Mouse (Mus musculus) MEL (cell line): ENCODE results near the gene Sh2d1b2. TPM values are rescaled to one million over a fixed set of nuclear protein-coding genes. Genes with fewer than 3 reads are reported as not detected.

ENCODE experiments used
- DNase-seq: peaks from one replicate; pipeline ENCODE4 v3.0.0; 2011; ENCODE audit warnings: low read depth, low spot score
- H3K27ac ChIP-seq: 2 replicates; pipeline ENCODE4 v1.5.1; 2012; ENCODE audit warnings: low read depth, mild to moderate bottlenecking, control low read depth, low read length, moderate library complexity; ENCODE audit not compliant: control insufficient read depth
- H3K27me3 ChIP-seq, 2 experiments: fragments of 150-350 bp in 1 of 2; sonication (generic) in 1 of 2; 2 replicates each; pipeline ENCODE4 v1.6.1; 2012; ENCODE audit warnings: low read length in 2 of 2, mild to moderate bottlenecking in 2 of 2, improper control_type of control experiment in 1 of 2, moderate library complexity in 1 of 2; ENCODE audit not compliant: insufficient read depth in 2 of 2, control insufficient read depth in 1 of 2
- H3K36me3 ChIP-seq, 2 experiments: 2 replicates each; pipeline ENCODE4 v1.6.1; 2012 to 2014; ENCODE audit warnings: low read length in 2 of 2, improper control_type of control experiment in 1 of 2, inconsistent platforms in 1 of 2, mild to moderate bottlenecking in 1 of 2; ENCODE audit not compliant: insufficient read depth in 2 of 2, control insufficient read depth in 1 of 2
- H3K4me1 ChIP-seq, 2 experiments: fragments of 150-350 bp in 1 of 2; sonication (generic) in 1 of 2; 2 replicates each; pipeline ENCODE4 v1.6.1; 2012; ENCODE audit warnings: low read length in 2 of 2, improper control_type of control experiment in 1 of 2, mild to moderate bottlenecking in 1 of 2; ENCODE audit not compliant: insufficient read depth in 2 of 2, control insufficient read depth in 1 of 2
- H3K4me3 ChIP-seq, 2 experiments: fragments of 150-350 bp in 1 of 2; sonication (generic) in 1 of 2; 2 replicates each; pipeline ENCODE4 v1.5.1; 2012; ENCODE audit warnings: low read depth in 2 of 2, low read length in 2 of 2, mild to moderate bottlenecking in 2 of 2, moderate library complexity in 2 of 2, control low read depth in 1 of 2, improper control_type of control experiment in 1 of 2; ENCODE audit not compliant: control insufficient read depth in 1 of 2, insufficient read depth in 1 of 2
- H3K79me2 ChIP-seq: 2 replicates; pipeline ENCODE4 v1.6.1; 2012; ENCODE audit warnings: mild to moderate bottlenecking, low read length, moderate library complexity; ENCODE audit not compliant: control insufficient read depth, poor library complexity, insufficient read depth
- H3K9ac ChIP-seq: 2 replicates; pipeline ENCODE4 v1.6.1; 2012; ENCODE audit warnings: low read depth, mild to moderate bottlenecking, control low read depth, low read length, moderate library complexity; ENCODE audit not compliant: control insufficient read depth, poor library complexity, severe bottlenecking
- H3K9me3 ChIP-seq: fragments of 150-350 bp; sonication (generic); replicated peaks from 2 replicates; pipeline ENCODE4 v1.6.1; 2012; ENCODE audit warnings: mild to moderate bottlenecking, low read length, improper control_type of control experiment, moderate library complexity; ENCODE audit not compliant: insufficient read depth
- CHD1 ChIP-seq: IDR thresholded peaks from 2 replicates; pipeline ENCODE4 v1.6.1; 2012; ENCODE audit warnings: low read depth, mild to moderate bottlenecking, inconsistent platforms, low read length, improper control_type of control experiment
- CHD2 ChIP-seq: IDR thresholded peaks from 2 replicates; pipeline ENCODE4 v1.6.1; 2011; ENCODE audit warnings: low read length, improper control_type of control experiment
- E2F4 ChIP-seq: IDR thresholded peaks from 2 replicates; pipeline ENCODE4 v1.6.1; 2011; ENCODE audit warnings: low read depth, low read length, improper control_type of control experiment, borderline replicate concordance
- EP300 ChIP-seq, 2 experiments: IDR thresholded peaks; 2 replicates each; pipeline ENCODE4 v1.6.1; 2011; ENCODE audit warnings: improper control_type of control experiment in 2 of 2, low read length in 2 of 2, low read depth in 1 of 2, mild to moderate bottlenecking in 1 of 2
- ETS1 ChIP-seq: IDR thresholded peaks from 2 replicates; pipeline ENCODE4 v1.6.1; 2012; ENCODE audit warnings: low read depth, mild to moderate bottlenecking, inconsistent platforms, low read length, improper control_type of control experiment, moderate library complexity
- GABPA ChIP-seq: IDR thresholded peaks from 2 replicates; pipeline ENCODE4 v1.6.1; 2012; ENCODE audit warnings: low read depth, mild to moderate bottlenecking, inconsistent platforms, low read length, improper control_type of control experiment, moderate library complexity
- GATA1 ChIP-seq: IDR thresholded peaks from 2 replicates; pipeline ENCODE4 v1.6.1; 2011; ENCODE audit warnings: low read depth, low read length, improper control_type of control experiment
- JUND ChIP-seq: IDR thresholded peaks from 2 replicates; pipeline ENCODE4 v1.6.1; 2011; ENCODE audit warnings: low read depth, mild to moderate bottlenecking, improper control_type of control experiment, low read length
- KAT2A ChIP-seq: conservative IDR thresholded peaks from 2 replicates; pipeline ENCODE4 v1.6.1; 2012; ENCODE audit warnings: low read depth, low read length, improper control_type of control experiment, inconsistent platforms
- MAFK ChIP-seq: IDR thresholded peaks from 2 replicates; pipeline ENCODE4 v1.6.1; 2011; ENCODE audit warnings: low read depth, mild to moderate bottlenecking, low read length, improper control_type of control experiment, borderline replicate concordance
- MAZ ChIP-seq: IDR thresholded peaks from 2 replicates; pipeline ENCODE4 v1.6.1; 2012; ENCODE audit warnings: low read depth, mild to moderate bottlenecking, inconsistent platforms, low read length, improper control_type of control experiment
- MEF2A ChIP-seq: IDR thresholded peaks from 2 replicates; pipeline ENCODE4 v1.6.1; 2014; ENCODE audit warnings: low read depth, mild to moderate bottlenecking, inconsistent platforms, low read length, improper control_type of control experiment; ENCODE audit not compliant: poor library complexity, insufficient replicate concordance, severe bottlenecking; ENCODE audit errors: extremely low read depth
- MXI1 ChIP-seq: IDR thresholded peaks from 2 replicates; pipeline ENCODE4 v1.6.1; 2011; ENCODE audit warnings: mild to moderate bottlenecking, low read depth, low read length, improper control_type of control experiment
- MYB ChIP-seq: IDR thresholded peaks from 2 replicates; pipeline ENCODE4 v1.6.1; 2011; ENCODE audit warnings: mild to moderate bottlenecking, low read depth, low read length, improper control_type of control experiment
- POLR2AphosphoS2 ChIP-seq: IDR thresholded peaks from 2 replicates; pipeline ENCODE4 v1.6.1; 2011; ENCODE audit warnings: low read length, improper control_type of control experiment
- POLR2AphosphoS5 ChIP-seq: IDR thresholded peaks from 2 replicates; pipeline ENCODE4 v1.6.1; 2012; ENCODE audit warnings: low read depth, borderline replicate concordance, mild to moderate bottlenecking, inconsistent platforms, low read length, moderate library complexity, mixed read lengths
- RAD21 ChIP-seq: IDR thresholded peaks from 2 replicates; pipeline ENCODE4 v1.6.1; 2011; ENCODE audit warnings: mild to moderate bottlenecking, low read depth, low read length, improper control_type of control experiment
- RCOR1 ChIP-seq: IDR thresholded peaks from 2 replicates; pipeline ENCODE4 v1.6.1; 2012; ENCODE audit warnings: low read depth, mild to moderate bottlenecking, inconsistent platforms, low read length, improper control_type of control experiment
- SIN3A ChIP-seq: IDR thresholded peaks from 2 replicates; pipeline ENCODE4 v1.6.1; 2012; ENCODE audit warnings: low read length, improper control_type of control experiment, inconsistent platforms
- SMC3 ChIP-seq: IDR thresholded peaks from 2 replicates; pipeline ENCODE4 v1.6.1; 2011; ENCODE audit warnings: low read depth, low read length, improper control_type of control experiment
- TAL1 ChIP-seq: IDR thresholded peaks from 2 replicates; pipeline ENCODE4 v1.6.1; 2012; ENCODE audit warnings: mild to moderate bottlenecking, inconsistent platforms, low read length, moderate library complexity, mixed read lengths
- TBP ChIP-seq: IDR thresholded peaks from 2 replicates; pipeline ENCODE4 v1.8.0; 2011; ENCODE audit warnings: low read depth, low read length, improper control_type of control experiment
- TCF12 ChIP-seq: IDR thresholded peaks from 2 replicates; pipeline ENCODE4 v1.6.1; 2014; ENCODE audit warnings: low read depth, mild to moderate bottlenecking, inconsistent platforms, low read length, improper control_type of control experiment, moderate library complexity
- UBTF ChIP-seq: IDR thresholded peaks from 2 replicates; pipeline ENCODE4 v1.6.1; 2012; ENCODE audit warnings: low read depth, mild to moderate bottlenecking, inconsistent platforms, low read length, improper control_type of control experiment, moderate library complexity, borderline replicate concordance; ENCODE audit not compliant: insufficient read depth
- USF1 ChIP-seq: IDR thresholded peaks from 2 replicates; pipeline ENCODE4 v1.6.1; 2014; ENCODE audit warnings: low read depth, mild to moderate bottlenecking, inconsistent platforms, low read length, improper control_type of control experiment, moderate library complexity
- ZC3H11A ChIP-seq: IDR thresholded peaks from 2 replicates; pipeline ENCODE4 v1.6.1; 2012; ENCODE audit warnings: low read depth, mild to moderate bottlenecking, inconsistent platforms, low read length, improper control_type of control experiment
- ZKSCAN1 ChIP-seq: IDR thresholded peaks from 2 replicates; pipeline ENCODE4 v1.6.1; 2012; ENCODE audit warnings: low read depth, mild to moderate bottlenecking, inconsistent platforms, low read length, improper control_type of control experiment, moderate library complexity
- ZNF384 ChIP-seq: IDR thresholded peaks from 2 replicates; pipeline ENCODE4 v1.6.1; 2012; ENCODE audit warnings: low read depth, mild to moderate bottlenecking, inconsistent platforms, low read length, improper control_type of control experiment
- polyA plus RNA-seq, 2 experiments: library from polyadenylated mRNA; stranded (reverse) in 1 of 2; unstranded in 1 of 2; fragments of >175 nt in 1 of 2; fragments of >200 nt in 1 of 2; gene quantifications; 2 replicates each; pipeline versions ENCODE4 v1.2.1 to v1.2.4; 2012; ENCODE audit warnings: low replicate concordance in 2 of 2, low read depth in 1 of 2; ENCODE audit not compliant: insufficient read length in 2 of 2, insufficient read depth in 1 of 2, missing spikeins in 1 of 2
- total RNA-seq: library from RNA; depleted of rRNA; stranded (reverse); fragments of 300-350 nt; gene quantifications from 2 replicates; pipeline ENCODE4 v1.2.3, GENCODE M21; 2012

Sh2d1b2 gene
- total and polyA plus RNA-seq, 3 experiments = not detected

- Histone ChIP-seq H3K9me3 (no peaks in the 10 kb centered on the region), H3K36me3 (peaks cover 9 to 12% of the 10 kb centered on the region in 2 experiments), H3K79me2 (peaks cover 22% of the 10 kb centered on the region), H3K4me1 (peaks cover 4 to 7% of the 10 kb centered on the region in 2 experiments), H3K27me3 (no peaks in the 10 kb centered on the region), H3K27ac (peak overlapping the region; percentile 50), H3K9ac (peak overlapping the region; percentile 95), H3K4me3 (peak overlapping the region; percentile 99 to 100)
- 0 out of 4 replicates have a peak, but pooled peaks of 1 of the 2 experiments have one; percentile 16 for TF ChIP-seq EP300 (IDR thresholded peaks at IDR 0.05; ENCODE audit: low read depth in 1 of 2, low read length in 2 of 2)
- no peak for TF ChIP-seq POLR2AphosphoS5
- TF ChIP-seq SMC3 = no peak
- TF ChIP-seq KAT2A = no peak
- TF ChIP-seq CHD1 = 0 out of 2 replicates have a peak, but pooled peaks have one; percentile 10
- TF ChIP-seq ZC3H11A = no peak
- no peak for TF ChIP-seq JUND
- no peak for TF ChIP-seq RCOR1
- TF ChIP-seq MYB = no peak
- 0 out of 2 replicates have a peak, but pooled peaks have one; percentile 3 for TF ChIP-seq SIN3A
- TF ChIP-seq UBTF = no peak
- TF ChIP-seq E2F4 = no peak
- no peak for TF ChIP-seq TBP
- TF ChIP-seq MEF2A = no peak
- no peak for TF ChIP-seq ZKSCAN1
- no peak for TF ChIP-seq GABPA
- TF ChIP-seq CHD2 = no peak
- TF ChIP-seq MXI1 = no peak; the same call in none of the 2 replicates
- no peak for TF ChIP-seq GATA1
- peak; percentile 65 for DNase-seq
Observed at GRCm38 (mm10) chr1:170214383-170214756, 18.2 kb upstream of the Sh2d1b2 start.

GRCm38 (mm10) chr1:170214757-170215522 is 17.6 kb upstream of the Sh2d1b2 start, which contains the start of gene Uhmk1:
Gene Uhmk1 (minus strand): TSS chr1:170215397.
- peak; percentile 93 for DNase-seq
- Histone ChIP-seq H3K9ac (peak within 1 kb of the TSS; percentile 95), H3K9me3 (no peaks in the 10 kb centered on the region), H3K27ac (peak within 1 kb of the TSS; percentile 50), H3K4me3 (peak within 1 kb of the TSS; percentile 99 to 100), H3K4me1 (peaks cover 4 to 7% of the 10 kb centered on the region in 2 experiments), H3K36me3 (peaks cover 4 to 12% of the 10 kb centered on the region in 2 experiments; a peak in 3 of 4 replicates), H3K27me3 (no peaks in the 10 kb centered on the region), H3K79me2 (peaks cover 22% of the 10 kb centered on the region)
- TF ChIP-seq ZNF384 (no peak), E2F4 (no peak), MAZ (no peak), SIN3A (no peak), TBP (peak; percentile 73), GATA1 (no peak), TAL1 (no peak), MXI1 (peak; percentile 32; the same call in 1 of the 2 replicates), ETS1 (no peak), KAT2A (no peak; the same call in 1 of the 2 replicates), MAFK (no peak), TCF12 (peak; percentile 62; the same call in 1 of the 2 replicates), ZKSCAN1 (no peak), USF1 (no peak), CHD1 (0 out of 2 replicates have a peak, but pooled peaks have one; percentile 14), RAD21 (no peak), MYB (no peak), MEF2A (no peak), POLR2AphosphoS2 (no peak; the same call in 1 of the 2 replicates)
